Mouse (Mus musculus): Measurements from ENCODE around the gene Calhm5.

GRCm38 (mm10) chr10:34096418-34096883 is at the start of gene Calhm5:
- TF ChIP-seq POLR2A (IDR thresholded peaks at IDR 0.05; ENCODE audit: extremely low read depth, insufficient read depth, low read length) (no peak), CTCF (IDR thresholded peaks at IDR 0.05; ENCODE audit: low read depth, low read length) (no peak)

All from liver, adult 2 months (tissue).